Mouse (Mus musculus): ENCODE measurements at regions not wholly inside any gene's neighbourhood (a gene's known extent, or its start where the extent isn't known, plus 50 kb on each side); places are given as distances from the start of the nearest gene placed in this dataset.

DNA sequence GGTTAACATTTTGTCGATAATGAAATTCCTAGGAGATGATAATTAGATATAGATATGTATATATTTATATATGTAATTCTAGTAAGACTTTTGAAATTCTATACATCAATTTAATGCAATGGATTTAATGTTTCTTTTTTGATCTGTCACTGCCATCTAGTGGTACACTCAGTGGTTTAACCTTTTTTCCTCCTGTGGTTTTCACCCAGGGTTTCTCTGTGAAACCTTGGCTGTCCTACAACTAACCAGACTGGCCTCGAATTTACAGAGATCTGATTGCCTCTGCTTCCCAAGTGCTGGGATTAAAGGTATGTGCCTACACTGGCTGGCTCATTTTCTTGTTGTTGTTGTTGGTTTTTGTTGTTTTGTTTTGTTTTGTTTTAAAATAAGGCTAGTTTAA, 198.6 kb downstream of the Vgll3 start:
- H3K27ac ChIP-seq (ENCODE audit: insufficient read depth, low read depth) = no peak overlapping the region
- no peak overlapping the region for H3K9ac ChIP-seq (ENCODE audit: insufficient read depth, low read depth)
- no peaks in the 10 kb centered on the region for H3K36me3 ChIP-seq (replicated peaks in 1 of 2; ENCODE audit: control insufficient read depth in 1 of 2, insufficient read depth in 1 of 2, low read length in 1 of 2)
- H3K79me2 ChIP-seq (replicated peaks; ENCODE audit: control insufficient read depth, extremely low read depth, insufficient read depth, poor library complexity, severe bottlenecking) = no peaks in the 10 kb centered on the region
- no peaks in the 10 kb centered on the region for H3K27me3 ChIP-seq (replicated peaks)
- H3K9me3 ChIP-seq (replicated peaks; ENCODE audit: low read length) = peaks cover 11% of the 10 kb centered on the region
- H3K4me2 ChIP-seq (ENCODE audit: insufficient read depth, low read depth, poor library complexity, severe bottlenecking) = no peak overlapping the region
- in situ Hi-C loops (cut with MboI; ENCODE audit: low pct_ligation_motif_present, low pct_unique_long_range_greater_than_20kb, low sequenced_read_pairs) = loop anchor here (25.0 kb wide), 1 partner anchor 351 kb away; no protein-coding TSS in a partner anchor
- TF ChIP-seq CHD2 (IDR thresholded peaks at IDR 0.05; ENCODE audit: low read length) = no peak
- TF ChIP-seq SMC3 (IDR thresholded peaks at IDR 0.05; ENCODE audit: low read depth, low read length) = 0 out of 2 replicates have a peak, but pooled peaks have one; percentile 8
- peak; percentile 53 for TF ChIP-seq RAD21 (IDR thresholded peaks at IDR 0.05; ENCODE audit: low read depth, low read length)
- TF ChIP-seq CTCF (conservative IDR thresholded peaks at IDR 0.05 in 1 of 2, IDR thresholded peaks at IDR 0.05 in 1 of 2; ENCODE audit: low read depth in 2 of 2, low read length in 2 of 2) = peak in 1 of 2 experiments; percentile 52; a peak in 2 of 4 replicates
- no peak overlapping the region for H3K4me3 ChIP-seq (replicated peaks in 1 of 3; ENCODE audit: low read depth in 2 of 3, low read length in 2 of 3, poor library complexity in 1 of 3)
- dilution Hi-C loops (cut with MboI; ENCODE audit: extremely low pct_ligation_motif_present, extremely low pct_unique_long_range_greater_than_20kb, low sequenced_read_pairs) = no loop called here
- H3K4me1 ChIP-seq (ENCODE audit: control insufficient read depth in 1 of 2, insufficient read depth in 2 of 2) = no peaks in the 10 kb centered on the region
- DNase-seq (ENCODE audit: extremely low read depth) = peak; percentile 12

DNA sequence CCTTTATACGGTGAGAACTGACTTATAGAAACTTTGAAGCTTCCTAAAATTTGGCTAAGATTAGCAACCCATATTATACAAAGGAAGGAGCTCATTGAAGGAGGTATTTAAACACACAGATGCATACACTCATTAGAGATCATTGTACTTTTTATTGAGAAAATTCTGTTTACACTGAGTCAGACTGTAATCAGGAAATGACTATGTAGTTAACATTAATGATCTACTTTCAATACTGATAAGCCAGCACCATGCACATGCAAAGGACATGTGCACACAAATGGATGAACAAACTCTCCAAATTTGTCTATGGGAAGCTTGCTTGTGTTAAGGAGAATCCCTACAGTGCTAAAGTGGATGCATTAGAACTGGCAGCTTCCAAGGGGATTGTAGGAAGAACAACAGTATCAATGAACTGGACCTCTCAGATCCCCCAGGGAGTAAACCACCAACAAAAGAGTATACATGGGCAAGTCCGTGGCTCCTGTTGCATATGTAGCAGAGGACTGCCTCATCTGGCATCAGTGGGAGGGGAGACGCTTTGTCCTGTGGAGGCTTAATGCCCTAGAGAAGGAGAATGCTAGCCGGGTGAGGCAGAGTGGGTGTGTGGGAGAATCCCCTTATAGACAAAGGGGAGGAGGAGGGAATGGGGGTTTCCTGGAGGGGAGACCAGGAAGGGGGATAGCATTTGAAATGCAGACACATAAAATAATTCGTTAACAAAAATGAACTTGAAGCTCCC, 200.0 kb downstream of the Vgll3 start:
- no peaks in the 10 kb centered on the region for H3K4me1 ChIP-seq (ENCODE audit: control insufficient read depth in 1 of 2, insufficient read depth in 2 of 2)
- H3K79me2 ChIP-seq (replicated peaks; ENCODE audit: control insufficient read depth, extremely low read depth, insufficient read depth, poor library complexity, severe bottlenecking) = no peaks in the 10 kb centered on the region
- H3K4me2 ChIP-seq (ENCODE audit: insufficient read depth, low read depth, poor library complexity, severe bottlenecking) = no peak overlapping the region
- DNase-seq (ENCODE audit: extremely low read depth) = no peak
- H3K27me3 ChIP-seq (replicated peaks) = no peaks in the 10 kb centered on the region
- H3K36me3 ChIP-seq (replicated peaks in 1 of 2; ENCODE audit: control insufficient read depth in 1 of 2, insufficient read depth in 1 of 2, low read length in 1 of 2) = no peaks in the 10 kb centered on the region
- TF ChIP-seq CHD2 (IDR thresholded peaks at IDR 0.05; ENCODE audit: low read length) = no peak
- TF ChIP-seq EP300 (IDR thresholded peaks at IDR 0.05; ENCODE audit: low read length) = no peak
- dilution Hi-C loops (cut with MboI; ENCODE audit: extremely low pct_ligation_motif_present, extremely low pct_unique_long_range_greater_than_20kb, low sequenced_read_pairs) (no loop called here), in situ Hi-C loops (cut with MboI; ENCODE audit: low pct_ligation_motif_present, low pct_unique_long_range_greater_than_20kb, low sequenced_read_pairs) (loop anchor here (25.0 kb wide), 1 partner anchor 353 kb away; no protein-coding TSS in a partner anchor)
- no peak overlapping the region for H3K4me3 ChIP-seq (replicated peaks in 1 of 3; ENCODE audit: low read depth in 2 of 3, low read length in 2 of 3, poor library complexity in 1 of 3)
- H3K9me3 ChIP-seq (replicated peaks; ENCODE audit: low read length) = peaks cover 9% of the 10 kb centered on the region
- no peak overlapping the region for H3K27ac ChIP-seq (ENCODE audit: insufficient read depth, low read depth)
- H3K9ac ChIP-seq (ENCODE audit: insufficient read depth, low read depth) = no peak overlapping the region

DNA sequence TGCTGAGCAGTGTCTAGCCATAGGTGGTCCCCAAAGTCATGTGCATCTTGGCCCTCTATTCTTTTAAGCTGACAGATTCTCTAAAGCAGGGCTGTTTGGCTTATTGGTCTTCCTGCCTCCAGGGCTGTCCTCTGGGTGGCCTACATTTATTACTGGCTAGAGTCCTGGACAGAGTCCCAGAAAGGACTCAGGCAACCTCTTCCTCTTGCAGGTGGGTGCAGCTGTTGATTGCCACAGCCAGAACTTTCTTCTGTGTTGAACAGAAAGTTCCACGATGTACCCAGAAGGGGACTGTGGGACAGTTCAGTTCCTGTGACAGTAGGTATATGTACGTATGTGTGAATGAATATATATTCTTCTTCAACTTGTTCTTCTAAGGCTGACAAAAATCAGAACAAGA, 202.0 kb downstream of the Vgll3 start:
- no peaks in the 10 kb centered on the region for H3K36me3 ChIP-seq (replicated peaks in 1 of 2; ENCODE audit: control insufficient read depth in 1 of 2, insufficient read depth in 1 of 2, low read length in 1 of 2)
- H3K9ac ChIP-seq (ENCODE audit: insufficient read depth, low read depth) = no peak overlapping the region
- peaks cover 14% of the 10 kb centered on the region for H3K9me3 ChIP-seq (replicated peaks; ENCODE audit: low read length)
- DNase-seq (ENCODE audit: extremely low read depth) = no peak
- H3K27ac ChIP-seq (ENCODE audit: insufficient read depth, low read depth) = no peak overlapping the region
- TF ChIP-seq PAX5 (IDR thresholded peaks at IDR 0.05; ENCODE audit: low read length) (no peak), MYC (IDR thresholded peaks at IDR 0.05; ENCODE audit: low read depth, low read length) (no peak), JUN (IDR thresholded peaks at IDR 0.05; ENCODE audit: insufficient read depth, low read depth, low read length) (no peak), TCF12 (IDR thresholded peaks at IDR 0.05; ENCODE audit: low read depth, low read length) (no peak), KAT2A (IDR thresholded peaks at IDR 0.05; ENCODE audit: insufficient replicate concordance, low read length) (no peak), ZNF384 (IDR thresholded peaks at IDR 0.05; ENCODE audit: low read depth, low read length) (no peak), NELFE (IDR thresholded peaks at IDR 0.05; ENCODE audit: low read depth, low read length) (no peak), MAZ (IDR thresholded peaks at IDR 0.05; ENCODE audit: low read depth, low read length) (no peak), POLR2AphosphoS2 (IDR thresholded peaks at IDR 0.05; ENCODE audit: low read depth, low read length) (no peak), IRF4 (IDR thresholded peaks at IDR 0.05; ENCODE audit: low read depth, low read length) (no peak), BHLHE40 (IDR thresholded peaks at IDR 0.05; ENCODE audit: low read depth, low read length) (no peak), RCOR1 (conservative IDR thresholded peaks at IDR 0.05; ENCODE audit: low read depth, low read length) (no peak), UBTF (IDR thresholded peaks at IDR 0.05; ENCODE audit: low read depth, low read length) (no peak), JUND (conservative IDR thresholded peaks at IDR 0.05; ENCODE audit: low read depth, low read length) (no peak), ETS1 (conservative IDR thresholded peaks at IDR 0.05; ENCODE audit: low read depth, low read length) (no peak), MAX (IDR thresholded peaks at IDR 0.05; ENCODE audit: low read length) (no peak), USF1 (IDR thresholded peaks at IDR 0.05; ENCODE audit: low read depth, low read length) (no peak), E2F4 (IDR thresholded peaks at IDR 0.05; ENCODE audit: insufficient replicate concordance, low read depth, low read length) (no peak), MEF2A (IDR thresholded peaks at IDR 0.05; ENCODE audit: borderline replicate concordance, low read depth, low read length) (no peak)
- H3K79me2 ChIP-seq (replicated peaks; ENCODE audit: control insufficient read depth, extremely low read depth, insufficient read depth, poor library complexity, severe bottlenecking) = no peaks in the 10 kb centered on the region
- in situ Hi-C loops (cut with MboI; ENCODE audit: low pct_ligation_motif_present, low pct_unique_long_range_greater_than_20kb, low sequenced_read_pairs) = loop anchor here (25.0 kb wide), 1 partner anchor 355 kb away; no protein-coding TSS in a partner anchor
- H3K4me1 ChIP-seq (ENCODE audit: control insufficient read depth in 1 of 2, insufficient read depth in 2 of 2) = no peaks in the 10 kb centered on the region
- no peak overlapping the region for H3K4me2 ChIP-seq (ENCODE audit: insufficient read depth, low read depth, poor library complexity, severe bottlenecking)
- no peak overlapping the region for H3K4me3 ChIP-seq (replicated peaks in 1 of 3; ENCODE audit: low read depth in 2 of 3, low read length in 2 of 3, poor library complexity in 1 of 3)
- H3K27me3 ChIP-seq (replicated peaks) = no peaks in the 10 kb centered on the region
- dilution Hi-C loops (cut with MboI; ENCODE audit: extremely low pct_ligation_motif_present, extremely low pct_unique_long_range_greater_than_20kb, low sequenced_read_pairs) = no loop called here

Data from CH12.LX (cell line).